Mouse (Mus musculus) G1E (cell line): Measurements from ENCODE around the gene Rps15. TPM values are rescaled to one million over a fixed set of nuclear protein-coding genes. Genes with fewer than 3 reads are reported as not detected.
"Not testable (repeated sequence)": the region's sequence is repeated elsewhere in the genome, so short reads cannot be mapped to it uniquely, and the experiment has no call there.

Experiments used
- ATAC-seq: 2 replicates; pipeline ENCODE4 v1.8.0; 2016; ENCODE audit warnings: mild to moderate bottlenecking; ENCODE audit not compliant: insufficient number of reproducible peaks, poor library complexity, low FRiP score, severe bottlenecking; ENCODE audit errors: extremely low read depth
- DNase-seq: peaks from one replicate; pipeline ENCODE4 v3.0.0; 2012; ENCODE audit warnings: low spot score
- H3K27me3 ChIP-seq: 2 replicates; pipeline ENCODE4 v1.6.1; 2012; ENCODE audit warnings: mild to moderate bottlenecking, low read length, inconsistent platforms; ENCODE audit not compliant: insufficient read depth
- H3K36me3 ChIP-seq: replicated peaks from 2 replicates; pipeline ENCODE3; 2012; ENCODE audit warnings: mild to moderate bottlenecking, inconsistent platforms
- H3K4me1 ChIP-seq: 2 replicates; pipeline ENCODE4 v1.6.1; 2012; ENCODE audit warnings: low read depth, low read length, inconsistent platforms, mixed read lengths; ENCODE audit not compliant: insufficient read depth
- H3K4me3 ChIP-seq: 2 replicates; pipeline ENCODE4 v1.5.1; 2012; ENCODE audit warnings: low read depth, mild to moderate bottlenecking, inconsistent platforms, low read length, moderate library complexity, mixed read lengths
- H3K9me3 ChIP-seq: replicated peaks from 2 replicates; pipeline ENCODE4 v1.6.1; 2012; ENCODE audit warnings: inconsistent platforms
- CTCF ChIP-seq: IDR thresholded peaks from 2 replicates; pipeline ENCODE4 v1.5.1; 2012; ENCODE audit warnings: low read depth, low read length, inconsistent platforms, mixed read lengths
- GATA1 ChIP-seq: IDR thresholded peaks from 2 replicates; pipeline ENCODE4 v1.6.1; 2012; ENCODE audit warnings: borderline replicate concordance, low read length, inconsistent platforms, mixed read lengths
- GATA2 ChIP-seq: IDR thresholded peaks from 2 replicates; pipeline ENCODE4 v1.6.1; 2012; ENCODE audit warnings: low read depth, low read length, inconsistent platforms, borderline replicate concordance
- POLR2AphosphoS5 ChIP-seq: IDR thresholded peaks from 2 replicates; pipeline ENCODE4 v1.6.1; 2012; ENCODE audit warnings: low read depth, low read length, inconsistent platforms; ENCODE audit not compliant: insufficient replicate concordance
- TAL1 ChIP-seq: conservative IDR thresholded peaks from 2 replicates; pipeline ENCODE4 v1.6.1; 2012; ENCODE audit warnings: low read depth, low read length, inconsistent platforms, mixed read lengths
- polyA plus RNA-seq: library from polyadenylated mRNA; stranded (reverse); fragments of >175 nt; gene quantifications from 2 replicates; pipeline ENCODE4 v1.2.3, GENCODE M21; 2012
- total RNA-seq, 2 experiments: library from RNA; stranded (forward) in 1 of 2; stranded (reverse) in 1 of 2; fragments of 200-1000 nt in 1 of 2; fragments of >200 nt in 1 of 2; fragmentation: Nextera tagmentation in 1 of 2; gene quantifications; 2 replicates each; pipeline ENCODE4 v1.2.3; 2014 to 2017

Rps15 gene
- total RNA-seq (2014; fragmentation: Nextera tagmentation) (2,952 and 3,110 TPM in 2 replicates), total RNA-seq (2017) (3,218 and 3,548 TPM in 2 replicates), polyA plus RNA-seq (11,196 and 11,583 TPM in 2 replicates)

GRCm38 (mm10) chr10:80292251-80293146 lies at the start of gene Rps15:
Gene Rps15 (plus strand): TSS chr10:80292453.
- DNase-seq (peak; percentile 89), ATAC-seq (peak; percentile 84)
- H3K36me3 ChIP-seq: peaks cover 50% of the 10 kb centered on the region
- peak within 1 kb of the TSS; percentile 83 for H3K4me3 ChIP-seq
- peaks cover 57% of the 10 kb centered on the region for H3K4me1 ChIP-seq
- H3K9me3 ChIP-seq: no peaks in the 10 kb centered on the region
- no peak for TF ChIP-seq POLR2AphosphoS5
- TF ChIP-seq TAL1: no peak
- no peak for TF ChIP-seq GATA1
- TF ChIP-seq CTCF: no peak
- no peak for TF ChIP-seq GATA2
- H3K27me3 ChIP-seq: peaks cover 12% of the 10 kb centered on the region

GRCm38 (mm10) chr10:80242607-80243006 lies 49.6 kb upstream of the Rps15 start:
- DNase-seq (no peak), ATAC-seq (no peak)
- peaks cover 79% of the 10 kb centered on the region for H3K36me3 ChIP-seq
- no peak overlapping the region for H3K4me3 ChIP-seq
- H3K9me3 ChIP-seq: no peaks in the 10 kb centered on the region
- TF ChIP-seq POLR2AphosphoS5 (no peak), CTCF (no peak), TAL1 (no peak; the same call in 1 of the 2 replicates), GATA1 (no peak), GATA2 (no peak)
- H3K4me1 ChIP-seq: peaks cover 33% of the 10 kb centered on the region
- H3K27me3 ChIP-seq: no peaks in the 10 kb centered on the region

- Histone ChIP-seq H3K4me3 (no peak overlapping the region), H3K36me3 (peaks cover 56% of the 10 kb centered on the region), H3K4me1 (peaks cover 30% of the 10 kb centered on the region), H3K27me3 (no peaks in the 10 kb centered on the region), H3K9me3 (no peaks in the 10 kb centered on the region)
- DNase-seq: no peak
- ATAC-seq: no peak
- TF ChIP-seq POLR2AphosphoS5 (no peak), GATA2 (no peak), CTCF (no peak), TAL1 (no peak), GATA1 (no peak)
Observed at GRCm38 (mm10) chr10:80244791-80245399, 47.4 kb upstream of the Rps15 start.

GRCm38 (mm10) chr10:80245600-80245999 lies 46.7 kb upstream of the Rps15 start:
- Histone ChIP-seq H3K36me3 (peaks cover 56% of the 10 kb centered on the region), H3K4me1 (peaks cover 37% of the 10 kb centered on the region), H3K9me3 (no peaks in the 10 kb centered on the region), H3K27me3 (no peaks in the 10 kb centered on the region), H3K4me3 (no peak overlapping the region)
- TF ChIP-seq GATA1: no peak
- TF ChIP-seq CTCF: peak; percentile 52; the same call in 1 of the 2 replicates
- no peak for ATAC-seq
- DNase-seq: peak; percentile 58

GRCm38 (mm10) chr10:80247849-80248248 lies 44.4 kb upstream of the Rps15 start:
- DNase-seq (no peak), ATAC-seq (no peak)
- H3K9me3 ChIP-seq: no peaks in the 10 kb centered on the region
- H3K36me3 ChIP-seq: peaks cover 56% of the 10 kb centered on the region
- H3K27me3 ChIP-seq: no peaks in the 10 kb centered on the region
- no peak for TF ChIP-seq TAL1
- no peak for TF ChIP-seq POLR2AphosphoS5
- TF ChIP-seq GATA1: no peak
- peaks cover 57% of the 10 kb centered on the region for H3K4me1 ChIP-seq
- no peak overlapping the region for H3K4me3 ChIP-seq

- ATAC-seq, H3K27me3 ChIP-seq, H3K9me3 ChIP-seq, DNase-seq: not testable (repeated sequence)
- H3K4me3 ChIP-seq: peak overlapping the region; percentile 84
- H3K36me3 ChIP-seq: peaks cover 56% of the 10 kb centered on the region
- H3K4me1 ChIP-seq: peaks cover 61% of the 10 kb centered on the region
Observed at GRCm38 (mm10) chr10:80248437-80248836, 43.8 kb upstream of the Rps15 start.
